ENCODE assay signal across 11 mouse cellular contexts in the genomic region with DNA sequence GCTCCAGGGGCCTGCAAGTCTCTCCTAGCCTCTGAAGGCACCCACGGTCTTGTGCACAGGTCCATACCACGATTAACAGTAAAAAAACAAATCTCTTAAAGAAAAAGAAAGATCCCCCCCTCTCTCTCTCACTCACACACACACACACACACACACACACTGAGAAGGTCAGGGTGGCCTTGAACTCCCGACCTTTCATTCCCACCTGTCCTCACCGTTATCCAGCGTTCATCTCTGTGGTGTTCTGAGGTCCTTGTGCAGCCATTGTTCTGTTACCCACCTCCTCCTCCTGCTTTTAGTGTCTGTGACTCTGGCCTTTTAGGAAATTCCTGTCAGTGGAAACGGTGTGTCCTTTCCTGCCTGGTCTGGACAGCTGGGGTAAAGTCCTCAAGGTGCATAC.
"Had no signal": no experiment of that assay in that cellular context is flagged by ENCODE, and none has a peak within 500 bp of the region (broad histone marks: within the 10 kb centered on the region; RNA-seq: fewer than 3 reads in every experiment).

No protein-coding gene starts in this region.

- H3K36me3 ChIP-seq: lung, embryonic 15.5 days; midbrain, embryonic 13.5 days; midbrain, embryonic 15.5 days; neural tube, embryonic 12.5 days had no signal

- H3K4me1 ChIP-seq: midbrain, embryonic 15.5 days; neural tube, embryonic 12.5 days had no signal

- DNase-seq: lung, adult 2 months; lung, postnatal 14 days; lung, postnatal 36 days; right cerebral cortex, postnatal 14 days; thymus, adult 18-20 months; thymus, postnatal 36 days had no signal

- H3K9me3 ChIP-seq: lung, embryonic 15.5 days; midbrain, embryonic 13.5 days; midbrain, embryonic 15.5 days; neural tube, embryonic 12.5 days had no signal

- H3K27me3 ChIP-seq: lung, embryonic 15.5 days; midbrain, embryonic 13.5 days; midbrain, embryonic 15.5 days; neural tube, embryonic 12.5 days had no signal

- H3K4me3 ChIP-seq: lung, embryonic 15.5 days; megakaryocyte, embryonic 14.5 days; midbrain, embryonic 13.5 days; midbrain, embryonic 15.5 days; neural tube, embryonic 12.5 days had no signal
